Mouse (Mus musculus) MEL (cell line): ENCODE measurements around the gene Rpl3.

Experiments used
- MAX ChIP-seq: IDR thresholded peaks from 2 replicates; pipeline ENCODE4 v1.6.1; 2011; ENCODE audit warnings: low read length, improper control_type of control experiment
- TBP ChIP-seq: IDR thresholded peaks from 2 replicates; pipeline ENCODE4 v1.8.0; 2011; ENCODE audit warnings: low read depth, low read length, improper control_type of control experiment

GRCm38 (mm10) chr15:80083276-80083731 is 8.4 kb downstream of the Rpl3 start:
- TF ChIP-seq MAX (peak; percentile 79), TBP (peak; percentile 99)
